Mouse (Mus musculus): Measurements from ENCODE around the gene Zbtb3. TPM values are rescaled to one million over a fixed set of nuclear protein-coding genes. Genes with fewer than 3 reads are reported as not detected.

The Zbtb3 gene
- polyA plus RNA-seq, 1 experiment, result 2.4 TPM

DNA sequence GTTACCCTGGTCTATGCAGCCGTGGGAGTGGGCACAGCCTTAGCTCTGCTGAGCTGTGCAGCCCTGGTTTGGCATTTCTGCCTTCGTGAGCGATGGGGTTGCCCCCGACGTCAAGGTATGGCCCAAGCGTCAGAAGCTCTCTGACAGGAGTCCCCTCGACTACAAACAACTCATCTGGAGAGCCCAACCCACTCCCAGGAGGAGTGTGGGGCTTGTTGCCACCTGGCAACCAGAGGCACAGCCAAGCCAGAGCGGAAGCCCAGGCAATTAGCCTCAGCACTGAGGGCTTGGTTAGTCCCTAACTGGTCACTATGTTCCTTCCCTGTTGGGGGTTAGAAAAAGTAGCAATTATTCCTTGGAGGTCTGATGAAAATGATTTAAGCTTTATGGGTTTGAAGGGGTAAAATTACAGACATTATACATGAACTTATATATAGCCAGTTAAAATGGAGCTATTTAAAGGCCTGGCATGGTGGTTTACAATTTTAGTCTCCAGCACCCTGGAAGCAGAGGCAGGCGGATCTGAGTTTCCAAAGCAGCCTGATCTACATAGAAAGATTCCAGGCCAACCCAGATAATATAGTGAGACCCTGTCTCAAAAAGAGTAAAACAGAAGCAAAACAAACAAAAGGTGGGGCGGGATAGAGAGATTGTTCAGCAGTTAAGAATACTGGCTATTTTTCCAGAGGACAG, 50.0 kb downstream of the Zbtb3 start:
- peaks cover 15% of the 10 kb centered on the region for H3K4me1 ChIP-seq (ENCODE audit: control insufficient read depth, insufficient read depth, low read length)
- no peak overlapping the region for H3K4me3 ChIP-seq (ENCODE audit: insufficient read depth, low read length)
- H3K27ac ChIP-seq (ENCODE audit: insufficient read depth, low read depth, low read length), result no peak overlapping the region
- no peak for TF ChIP-seq CTCF (IDR thresholded peaks at IDR 0.05; ENCODE audit: low read depth, low read length)
- TF ChIP-seq POLR2A (IDR thresholded peaks at IDR 0.05; ENCODE audit: borderline replicate concordance, low read depth, low read length), result no peak

GRCm38 (mm10) chr19:8853117-8853516, 50.8 kb downstream of the Zbtb3 start:
- TF ChIP-seq POLR2A (IDR thresholded peaks at IDR 0.05; ENCODE audit: borderline replicate concordance, low read depth, low read length), result no peak
- no peak for TF ChIP-seq CTCF (IDR thresholded peaks at IDR 0.05; ENCODE audit: low read depth, low read length)
- no peak overlapping the region for H3K27ac ChIP-seq (ENCODE audit: insufficient read depth, low read depth, low read length)
- H3K4me1 ChIP-seq (ENCODE audit: control insufficient read depth, insufficient read depth, low read length), result peaks cover 15% of the 10 kb centered on the region
- no peak overlapping the region for H3K4me3 ChIP-seq (ENCODE audit: insufficient read depth, low read length)

Other genes with a start within 250 kb of the Zbtb3 start
- not detected in 2 replicates for gene Slc22a8, start 211.3 kb upstream of the Zbtb3 start, polyA plus RNA-seq (2012; ENCODE audit: insufficient read depth, insufficient read length, missing spikeins)
- gene Slc22a6, start 184.5 kb upstream of the Zbtb3 start, polyA plus RNA-seq (2012; ENCODE audit: insufficient read depth, insufficient read length, missing spikeins), result not detected in 2 replicates
- not detected in 2 replicates for gene Chrm1, start 138.8 kb upstream of the Zbtb3 start, polyA plus RNA-seq (2012; ENCODE audit: insufficient read depth, insufficient read length, missing spikeins)
- gene Slc3a2, start 79.2 kb upstream of the Zbtb3 start, polyA plus RNA-seq (2012; ENCODE audit: insufficient read depth, insufficient read length, missing spikeins), result 160 and 172 TPM in 2 replicates
- gene Wdr74, start 66.7 kb upstream of the Zbtb3 start, polyA plus RNA-seq (2012; ENCODE audit: insufficient read depth, insufficient read length, missing spikeins), result 22.2 and 25.8 TPM in 2 replicates
- gene 1700092M07Rik, start 61.8 kb upstream of the Zbtb3 start, polyA plus RNA-seq (2012; ENCODE audit: insufficient read depth, insufficient read length, missing spikeins), result not detected in 2 replicates
- gene Stx5a, start 61.1 kb upstream of the Zbtb3 start, polyA plus RNA-seq (2012; ENCODE audit: insufficient read depth, insufficient read length, missing spikeins), result 84.2 and 100 TPM in 2 replicates
- 142 and 162 TPM in 2 replicates for gene Nxf1, start 45.5 kb upstream of the Zbtb3 start, polyA plus RNA-seq (2012; ENCODE audit: insufficient read depth, insufficient read length, missing spikeins)
- 28.3 and 34.4 TPM in 2 replicates for gene Tmem223, start 31.6 kb upstream of the Zbtb3 start, polyA plus RNA-seq (2012; ENCODE audit: insufficient read depth, insufficient read length, missing spikeins)
- 147 and 148 TPM in 2 replicates for gene Tmem179b, start 28.1 kb upstream of the Zbtb3 start, polyA plus RNA-seq (2012; ENCODE audit: insufficient read depth, insufficient read length, missing spikeins)
- 14.8 and 18.1 TPM in 2 replicates for gene Taf6l, start 16.1 kb upstream of the Zbtb3 start, polyA plus RNA-seq (2012; ENCODE audit: insufficient read depth, insufficient read length, missing spikeins)
- gene Polr2g, start 4.0 kb upstream of the Zbtb3 start, polyA plus RNA-seq (2012; ENCODE audit: insufficient read depth, insufficient read length, missing spikeins), result 62.4 and 62.5 TPM in 2 replicates
- 37.6 and 38.7 TPM in 2 replicates for gene Ttc9c, start 16.8 kb downstream of the Zbtb3 start, polyA plus RNA-seq (2012; ENCODE audit: insufficient read depth, insufficient read length, missing spikeins)
- gene Hnrnpul2, start 17.5 kb downstream of the Zbtb3 start, polyA plus RNA-seq (2012; ENCODE audit: insufficient read depth, insufficient read length, missing spikeins), result 94.2 and 102 TPM in 2 replicates
- 45.4 and 59.2 TPM in 2 replicates for gene AC129217.1, start 27.2 kb downstream of the Zbtb3 start, polyA plus RNA-seq (2012; ENCODE audit: insufficient read depth, insufficient read length, missing spikeins)
- 77.4 and 81.8 TPM in 2 replicates for gene Bscl2, start 34.9 kb downstream of the Zbtb3 start, polyA plus RNA-seq (2012; ENCODE audit: insufficient read depth, insufficient read length, missing spikeins)
- gene Gng3, start 36.6 kb downstream of the Zbtb3 start, polyA plus RNA-seq (2012; ENCODE audit: insufficient read depth, insufficient read length, missing spikeins), result not detected in 2 replicates
- gene Lrrn4cl, start 48.2 kb downstream of the Zbtb3 start, polyA plus RNA-seq (2012; ENCODE audit: insufficient read depth, insufficient read length, missing spikeins), result not detected in 2 replicates
- gene Ubxn1, start 68.9 kb downstream of the Zbtb3 start, polyA plus RNA-seq (2012; ENCODE audit: insufficient read depth, insufficient read length, missing spikeins), result 193 and 215 TPM in 2 replicates
- gene Uqcc3, start 78.4 kb downstream of the Zbtb3 start, polyA plus RNA-seq (2012; ENCODE audit: insufficient read depth, insufficient read length, missing spikeins), result 37.2 and 40.9 TPM in 2 replicates
- 12.6 and 13.7 TPM in 2 replicates for gene Lbhd1, start 81.2 kb downstream of the Zbtb3 start, polyA plus RNA-seq (2012; ENCODE audit: insufficient read depth, insufficient read length, missing spikeins)
- not detected in 2 replicates for gene Gm49403, start 81.4 kb downstream of the Zbtb3 start, polyA plus RNA-seq (2012; ENCODE audit: insufficient read depth, insufficient read length, missing spikeins)
- 40.1 and 43.1 TPM in 2 replicates for gene 1810009A15Rik, start 86.3 kb downstream of the Zbtb3 start, polyA plus RNA-seq (2012; ENCODE audit: insufficient read depth, insufficient read length, missing spikeins)
- 4.9 TPM in 1 of 2 replicates, not detected in the other for gene Gm49416, start 86.4 kb downstream of the Zbtb3 start, polyA plus RNA-seq (2012; ENCODE audit: insufficient read depth, insufficient read length, missing spikeins)
- gene Ints5, start 90.5 kb downstream of the Zbtb3 start, polyA plus RNA-seq (2012; ENCODE audit: insufficient read depth, insufficient read length, missing spikeins), result 11.5 and 11.8 TPM in 2 replicates
- 82.5 and 91.3 TPM in 2 replicates for gene Ganab, start 95.5 kb downstream of the Zbtb3 start, polyA plus RNA-seq (2012; ENCODE audit: insufficient read depth, insufficient read length, missing spikeins)
- gene B3gat3, start 117.8 kb downstream of the Zbtb3 start, polyA plus RNA-seq (2012; ENCODE audit: insufficient read depth, insufficient read length, missing spikeins), result 35.5 and 40.8 TPM in 2 replicates
- gene Rom1, start 126.8 kb downstream of the Zbtb3 start, polyA plus RNA-seq (2012; ENCODE audit: insufficient read depth, insufficient read length, missing spikeins), result 2.5 and 3.6 TPM in 2 replicates
- gene Eml3, start 127.0 kb downstream of the Zbtb3 start, polyA plus RNA-seq (2012; ENCODE audit: insufficient read depth, insufficient read length, missing spikeins), result 33.1 and 33.7 TPM in 2 replicates
- 78.6 and 81.2 TPM in 2 replicates for gene Mta2, start 139.3 kb downstream of the Zbtb3 start, polyA plus RNA-seq (2012; ENCODE audit: insufficient read depth, insufficient read length, missing spikeins)
- 12.5 and 14.6 TPM in 2 replicates for gene Tut1, start 151.3 kb downstream of the Zbtb3 start, polyA plus RNA-seq (2012; ENCODE audit: insufficient read depth, insufficient read length, missing spikeins)
- gene Eef1g, start 164.5 kb downstream of the Zbtb3 start, polyA plus RNA-seq (2012; ENCODE audit: insufficient read depth, insufficient read length, missing spikeins), result 220 and 226 TPM in 2 replicates
- 440 and 513 TPM in 2 replicates for gene Ahnak, start 186.7 kb downstream of the Zbtb3 start, polyA plus RNA-seq (2012; ENCODE audit: insufficient read depth, insufficient read length, missing spikeins)

Data from bone marrow macrophage, adult 2 months (primary cell).